Mouse (Mus musculus): ENCODE measurements around the gene Lig4. TPM values are rescaled to one million over a fixed set of nuclear protein-coding genes. Genes with fewer than 3 reads are reported as not detected.

Gene Lig4
- polyA plus RNA-seq (2021; fragmentation: Nextera tagmentation): 1.7 and 1.9 TPM in 2 replicates
- long read RNA-seq, experiment 1, full-length matches to known transcripts: 12 of 15 reads
- long read RNA-seq, experiment 1, partial matches to known transcripts: 0 of 15 reads
- long read RNA-seq, experiment 1, other reads (novel, unspliced or antisense): 3 of 15 reads
- long read RNA-seq, experiment 2, partial matches to known transcripts: 0 of 4 reads
- long read RNA-seq, experiment 2, other reads (novel, unspliced or antisense): 4 of 4 reads

DNA sequence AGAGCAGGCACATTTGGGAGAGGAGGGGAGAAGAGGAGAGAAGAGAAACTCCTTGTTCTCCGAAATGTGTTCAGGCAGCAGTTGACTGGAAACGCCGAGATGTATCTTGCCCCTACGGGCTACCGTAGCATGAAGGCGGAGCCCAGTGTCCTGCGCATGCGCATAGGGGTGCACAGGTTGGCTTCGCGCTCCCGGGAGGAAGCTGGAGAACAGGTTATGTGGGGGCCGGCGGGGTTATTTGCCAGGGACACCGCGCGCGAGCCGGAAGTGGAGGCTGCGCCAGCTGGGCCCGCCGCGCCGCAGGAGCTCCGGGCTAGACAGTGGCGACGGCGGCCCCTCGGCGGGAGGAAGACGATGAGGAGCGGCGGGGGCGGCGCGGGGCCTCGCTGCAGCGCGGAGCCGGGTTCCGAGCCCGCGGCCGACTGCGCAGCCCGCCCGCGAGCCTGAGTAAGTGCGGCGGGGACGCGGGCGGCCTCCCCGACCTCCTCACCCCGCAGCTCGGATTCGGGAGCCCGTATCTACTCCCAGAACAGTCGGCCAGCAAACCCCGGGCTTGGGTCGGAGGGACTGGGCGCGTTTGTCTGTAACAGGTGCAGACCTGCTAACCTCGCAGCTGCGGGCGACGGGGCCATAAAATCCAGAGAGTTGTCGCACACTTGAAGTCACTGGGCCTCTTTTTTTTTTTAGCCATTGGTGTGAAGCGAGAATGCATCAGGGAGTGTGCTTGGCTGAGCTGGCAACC is at the start of gene Lig4, which contains the start of gene Abhd13:
Gene Lig4, minus strand, starts transcription at position 114 of the 742 bp plus-strand sequence.
Gene Abhd13, plus strand, starts transcription at position 135 of the 742 bp plus-strand sequence.

DNA sequence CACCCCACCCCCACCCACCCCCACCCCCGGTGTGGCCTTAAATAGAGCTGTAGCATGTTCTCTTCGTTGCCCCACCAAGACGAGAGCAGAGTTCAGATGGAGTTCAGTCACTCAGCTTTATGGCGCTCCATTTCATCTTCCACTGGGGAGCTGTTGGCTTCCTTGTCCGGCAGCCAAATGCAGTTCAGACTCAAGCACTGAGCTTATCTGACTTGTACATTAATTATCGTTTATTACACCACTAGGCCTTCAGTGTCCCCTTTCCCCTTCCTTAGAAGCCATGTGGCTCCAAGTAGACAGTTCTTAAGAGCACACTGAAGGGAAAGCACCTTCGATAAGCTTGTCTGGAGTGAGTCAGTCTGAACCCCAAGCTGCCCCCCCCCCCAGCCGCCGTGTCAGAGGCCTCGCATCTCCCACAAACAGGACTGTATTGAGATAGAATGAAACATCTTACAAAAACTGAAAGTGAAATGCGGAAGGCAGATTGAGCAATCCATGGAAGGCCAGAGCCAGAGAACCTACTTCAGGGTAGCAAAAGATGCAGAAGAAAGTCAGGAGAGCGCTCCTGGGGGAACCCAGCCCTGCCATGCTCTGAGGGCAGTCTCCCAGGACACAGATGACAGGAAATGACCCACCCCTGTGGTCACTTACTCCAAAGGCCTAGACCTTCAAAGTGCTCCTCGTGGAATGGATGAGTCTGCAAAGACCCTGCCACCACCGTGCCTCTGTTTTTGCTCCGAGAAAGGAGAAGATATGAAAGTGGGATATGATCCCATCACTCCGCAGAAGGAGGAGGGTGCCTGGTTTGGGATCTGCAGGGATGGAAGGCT is 28.9 kb upstream of the Lig4 start, which contains the start of gene Tnfsf13b:
Gene Tnfsf13b, plus strand, starts transcription at position 312 of the 830 bp plus-strand sequence.

Other genes with a start within 250 kb of the Lig4 start
- gene Fam155a, start 206.5 kb downstream of the Lig4 start, polyA plus RNA-seq (2021; fragmentation: Nextera tagmentation): 12.8 and 19.6 TPM in 2 replicates
- not detected in 2 replicates for gene Gm10217, start 113.4 kb downstream of the Lig4 start, polyA plus RNA-seq (2021; fragmentation: Nextera tagmentation)
- 4.2 and 12.2 TPM in 2 replicates for gene Abhd13, start within 50 bp of the Lig4 start, polyA plus RNA-seq (2021; fragmentation: Nextera tagmentation)
- gene Tnfsf13b, start 28.8 kb upstream of the Lig4 start, polyA plus RNA-seq (2021; fragmentation: Nextera tagmentation): 0.78 and 0.85 TPM in 2 replicates
- gene Myo16, start 176.2 kb upstream of the Lig4 start, polyA plus RNA-seq (2021; fragmentation: Nextera tagmentation): 2.5 and 3.8 TPM in 2 replicates

Measured in left cerebral cortex, adult 6 months (tissue).